ENCODE assay signal across 25 mouse cellular contexts in the genomic region with DNA sequence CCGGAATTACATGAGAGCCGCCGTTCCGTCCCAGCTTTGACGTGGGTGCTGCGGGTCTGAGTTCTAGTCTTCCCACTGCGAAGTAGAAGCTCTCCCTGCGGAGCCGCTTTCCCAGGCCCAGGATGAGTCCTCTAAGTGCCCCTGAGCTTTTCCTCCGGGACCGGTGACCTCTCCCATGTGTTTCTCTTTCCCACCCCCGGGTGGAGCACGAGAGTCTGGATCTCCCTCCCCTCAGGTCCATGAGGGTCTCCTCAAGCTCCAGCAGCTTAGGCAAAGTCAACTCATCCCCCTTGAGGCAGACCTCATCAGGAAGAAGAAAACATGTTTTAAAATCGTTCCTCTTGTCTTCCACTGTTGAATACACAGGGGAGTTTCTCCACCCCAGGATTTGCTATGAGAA.
DNase-seq lines count a peak whose midpoint lies in the region; ATAC-seq and TF ChIP-seq lines count a peak whose summit lies in the region.
"Had no signal": no experiment of that assay in that cellular context is flagged by ENCODE, and none has a peak within 500 bp of the region (broad histone marks: within the 10 kb centered on the region; RNA-seq: fewer than 3 reads in every experiment).

No protein-coding gene starts in this region.

- H3K36me3 ChIP-seq in kidney, postnatal 0 days (ENCODE audit: insufficient read depth, low read length): no peaks in the 10 kb centered on the region
- H3K36me3 ChIP-seq in kidney, embryonic 16.5 days (ENCODE audit: insufficient read depth, low read length): no peaks in the 10 kb centered on the region
- H3K36me3 ChIP-seq in intestine, embryonic 16.5 days (ENCODE audit: control insufficient read depth, insufficient read depth, low read length): no peaks in the 10 kb centered on the region
- H3K36me3 ChIP-seq: embryonic facial prominence, embryonic 12.5 days; embryonic facial prominence, embryonic 15.5 days had no signal

- H3K9ac ChIP-seq in kidney, postnatal 0 days (ENCODE audit: low read depth, low read length): no peak overlapping the region
- no peak overlapping the region for H3K9ac ChIP-seq in kidney, embryonic 16.5 days (replicated peaks; ENCODE audit: low read length)
- H3K9ac ChIP-seq in intestine, embryonic 16.5 days (ENCODE audit: low read depth, low read length): no peak overlapping the region
- H3K9ac ChIP-seq: embryonic facial prominence, embryonic 12.5 days; embryonic facial prominence, embryonic 15.5 days; hindbrain, embryonic 14.5 days had no signal

- H3K4me1 ChIP-seq in kidney, postnatal 0 days (replicated peaks; ENCODE audit: insufficient read depth, low read length): no peaks in the 10 kb centered on the region
- H3K4me1 ChIP-seq in kidney, embryonic 16.5 days (ENCODE audit: insufficient read depth, low read length): no peaks in the 10 kb centered on the region
- H3K4me1 ChIP-seq in intestine, embryonic 16.5 days (ENCODE audit: control insufficient read depth, insufficient read depth, low read length): no peaks in the 10 kb centered on the region
- H3K4me1 ChIP-seq: embryonic facial prominence, embryonic 12.5 days; embryonic facial prominence, embryonic 15.5 days had no signal

- TF ChIP-seq CTCF in kidney, postnatal 0 days (IDR thresholded peaks at IDR 0.05; ENCODE audit: low read depth): peak; percentile 29; the same call in 1 of the 2 replicates

- 76% methylated on average over 14 of the region's 14 CpGs for WGBS in kidney, postnatal 0 days
- WGBS in kidney, embryonic 16.5 days: 84% methylated on average over 14 of the region's 14 CpGs
- WGBS in intestine, embryonic 16.5 days: 81% methylated on average over 14 of the region's 14 CpGs

- H3K27me3 ChIP-seq in kidney, postnatal 0 days (ENCODE audit: insufficient read depth, low read length): no peaks in the 10 kb centered on the region
- H3K27me3 ChIP-seq in kidney, embryonic 16.5 days (ENCODE audit: insufficient read depth, low read length): no peaks in the 10 kb centered on the region
- H3K27me3 ChIP-seq in intestine, embryonic 16.5 days (replicated peaks; ENCODE audit: control insufficient read depth, insufficient read depth, low read length): no peaks in the 10 kb centered on the region
- H3K27me3 ChIP-seq: embryonic facial prominence, embryonic 12.5 days; embryonic facial prominence, embryonic 15.5 days had no signal

- H3K4me2 ChIP-seq in kidney, postnatal 0 days (ENCODE audit: low read length): no peak overlapping the region
- H3K4me2 ChIP-seq in kidney, embryonic 16.5 days (replicated peaks; ENCODE audit: low read depth, low read length): no peak overlapping the region
- H3K4me2 ChIP-seq in intestine, embryonic 16.5 days (ENCODE audit: low read depth, low read length): no peak overlapping the region
- H3K4me2 ChIP-seq: embryonic facial prominence, embryonic 12.5 days; embryonic facial prominence, embryonic 15.5 days; heart, embryonic 11.5 days; hindbrain, embryonic 14.5 days had no signal

- no peak for ATAC-seq in kidney, postnatal 0 days (replicated peaks; ENCODE audit: low FRiP score, low read depth)
- ATAC-seq in kidney, embryonic 16.5 days (ENCODE audit: low FRiP score, low TSS enrichment): no peak
- no peak for ATAC-seq in intestine, embryonic 16.5 days
- ATAC-seq: CD4-positive, CD25-positive, alpha-beta regulatory T cell, adult 4 months; forebrain, embryonic 14.5 days; hindbrain, postnatal 0 days; inflammation-experienced regulatory T-cells, adult 6 months; intestine, postnatal 0 days had no signal

- no peaks in the 10 kb centered on the region for H3K9me3 ChIP-seq in kidney, postnatal 0 days (replicated peaks; ENCODE audit: low read length)
- peaks cover 3% of the 10 kb centered on the region; the same call in 1 of the 2 replicates for H3K9me3 ChIP-seq in kidney, embryonic 16.5 days (ENCODE audit: low read length)
- H3K9me3 ChIP-seq in intestine, embryonic 16.5 days (ENCODE audit: control insufficient read depth, low read length): no peaks in the 10 kb centered on the region
- H3K9me3 ChIP-seq: embryonic facial prominence, embryonic 12.5 days; embryonic facial prominence, embryonic 15.5 days had no signal

- no peak overlapping the region for H3K27ac ChIP-seq in kidney, postnatal 0 days
- no peak overlapping the region for H3K27ac ChIP-seq in kidney, embryonic 16.5 days (ENCODE audit: low read length)
- no peak overlapping the region for H3K27ac ChIP-seq in intestine, embryonic 16.5 days (ENCODE audit: low read length)
- H3K27ac ChIP-seq: embryonic facial prominence, embryonic 12.5 days; embryonic facial prominence, embryonic 15.5 days; heart, adult 2 months; hindbrain, embryonic 14.5 days; hindbrain, postnatal 0 days had no signal

- DNase-seq in kidney, postnatal 0 days (ENCODE audit: low spot score): no peak
- peak; percentile 23 for DNase-seq in retina, embryonic 14.5 days (ENCODE audit: low spot score)
- no peak for DNase-seq in retina, postnatal 1 day
- DNase-seq in ES-CJ7 (ENCODE audit: low read depth, low spot score): peak; percentile 62
- DNase-seq in cerebellum, postnatal 36 days: no peak
- DNase-seq: adrenal gland, postnatal 10 days; adrenal gland, postnatal 36 days; cerebellum, adult 18-20 months; cerebellum, adult 9-10 months; cerebellum, postnatal 14 days; gastrocnemius, postnatal 25 days; heart, adult 2 months; heart, postnatal 10 days; heart, postnatal 36 days had no signal

- no peak overlapping the region for H3K4me3 ChIP-seq in kidney, postnatal 0 days (replicated peaks; ENCODE audit: low read depth, low read length)
- H3K4me3 ChIP-seq in kidney, embryonic 16.5 days (ENCODE audit: low read length): no peak overlapping the region
- H3K4me3 ChIP-seq in intestine, embryonic 16.5 days (ENCODE audit: low read length): no peak overlapping the region
- H3K4me3 ChIP-seq: embryonic facial prominence, embryonic 12.5 days; embryonic facial prominence, embryonic 15.5 days; heart, adult 2 months had no signal

Comparison
In these comparisons a context has a peak if more than half of its experiments do, and no peak if none do; other contexts are left out.
1. DNase-seq: peak in retina, embryonic 14.5 days (single experiment) and ES-CJ7 (single experiment); none in kidney, postnatal 0 days (single experiment), retina, postnatal 1 day (single experiment) and cerebellum, postnatal 36 days (0 of 2).